Mouse (Mus musculus) forebrain, embryonic 15.5 days (tissue): ENCODE results near the gene Rnf24. TPM values are rescaled to one million over a fixed set of nuclear protein-coding genes. Genes with fewer than 3 reads are reported as not detected.
"Not testable (repeated sequence)": the region's sequence is repeated elsewhere in the genome, so short reads cannot be mapped to it uniquely, and the experiment has no call there.

ENCODE experiments used
- ATAC-seq: fragments of 200-750 bp; cut with Nextera tagmentation; replicated peaks from 2 replicates; pipeline ENCODE4 v1.8.0; 2017; ENCODE audit warnings: mild to moderate bottlenecking, moderate TSS enrichment, moderate library complexity
- H3K27ac ChIP-seq: fragments of 300-500 bp; sonication (generic); replicated peaks from 2 replicates; pipeline ENCODE4 v1.5.1; 2015; ENCODE audit warnings: mild to moderate bottlenecking, inconsistent platforms
- H3K27me3 ChIP-seq: fragments of 300-500 bp; sonication (generic); 2 replicates; pipeline ENCODE4 v1.6.1; 2015; ENCODE audit warnings: inconsistent platforms
- H3K36me3 ChIP-seq: fragments of 300-500 bp; sonication (generic); 2 replicates; pipeline ENCODE4 v1.6.1; 2015; ENCODE audit warnings: mild to moderate bottlenecking, inconsistent platforms
- H3K4me1 ChIP-seq: fragments of 300-500 bp; sonication (generic); 2 replicates; pipeline ENCODE4 v1.6.1; 2015; ENCODE audit warnings: inconsistent platforms
- H3K4me2 ChIP-seq: fragments of 300-500 bp; sonication (generic); replicated peaks from 2 replicates; pipeline ENCODE4 v1.6.1; 2015; ENCODE audit warnings: mild to moderate bottlenecking, inconsistent platforms
- H3K4me3 ChIP-seq: fragments of 300-500 bp; sonication (generic); 2 replicates; pipeline ENCODE4 v1.5.1; 2015; ENCODE audit warnings: mild to moderate bottlenecking, inconsistent platforms
- H3K9ac ChIP-seq: fragments of 300-500 bp; sonication (generic); replicated peaks from 2 replicates; pipeline ENCODE4 v1.6.1; 2015; ENCODE audit warnings: mild to moderate bottlenecking, inconsistent platforms
- H3K9me3 ChIP-seq: fragments of 300-500 bp; sonication (generic); 2 replicates; pipeline ENCODE4 v1.6.1; 2016; ENCODE audit warnings: inconsistent platforms
- WGBS: fragments of 180-500 bp; shearing (Covaris S2); methylation state at CpG from one replicate; pipeline ENCODE4 v1.1.7; 2015; ENCODE audit warnings: mixed read lengths; 5-methylcytosine and 5-hydroxymethylcytosine counted together
- polyA plus RNA-seq: library from polyadenylated mRNA; unstranded; fragments of >200 nt; fragmentation: Nextera tagmentation; extraction: Ambion mirVana; gene quantifications from 2 replicates; pipeline ENCODE4 v1.2.1, GENCODE M21; 2015

Gene Rnf24
- polyA plus RNA-seq, 1 experiment from 2014 or later: 20.6 TPM

- H3K9ac ChIP-seq: no peak overlapping the region
- no peak for ATAC-seq
- 100% methylated on average over 1 of the region's 1 CpGs for WGBS
- no peak overlapping the region for H3K4me3 ChIP-seq
- H3K4me2 ChIP-seq: no peak overlapping the region
- H3K27ac ChIP-seq: no peak overlapping the region
- no peaks in the 10 kb centered on the region for H3K4me1 ChIP-seq
- H3K36me3 ChIP-seq: no peaks in the 10 kb centered on the region
- no peaks in the 10 kb centered on the region for H3K27me3 ChIP-seq
- H3K9me3 ChIP-seq: no peaks in the 10 kb centered on the region
These were observed 23.7 kb downstream of the Rnf24 start for GRCm38 (mm10) chr2:131328981-131329380.

- no peak for ATAC-seq
- Histone ChIP-seq H3K4me2 (no peak overlapping the region), H3K4me1 (no peaks in the 10 kb centered on the region), H3K9me3 (no peaks in the 10 kb centered on the region), H3K36me3 (no peaks in the 10 kb centered on the region), H3K27ac (no peak overlapping the region), H3K27me3 (no peaks in the 10 kb centered on the region), H3K9ac (no peak overlapping the region), H3K4me3 (no peak overlapping the region)
- 79% methylated on average over 3 of the region's 3 CpGs for WGBS
These were observed 26.6 kb downstream of the Rnf24 start for GRCm38 (mm10) chr2:131326044-131326443.

- 85% methylated on average over 1 of the region's 1 CpGs for WGBS
These were observed 29.0 kb downstream of the Rnf24 start for GRCm38 (mm10) chr2:131323675-131324074.

GRCm38 (mm10) chr2:131321192-131321591 lies 31.5 kb downstream of the Rnf24 start:
- 79% methylated on average over 3 of the region's 3 CpGs for WGBS
- not testable (repeated sequence) for H3K27ac ChIP-seq, H3K27me3 ChIP-seq, H3K36me3 ChIP-seq, H3K9ac ChIP-seq, H3K4me2 ChIP-seq, H3K4me1 ChIP-seq, ATAC-seq, H3K4me3 ChIP-seq, H3K9me3 ChIP-seq

More at GRCm38 (mm10) chr2:131323675-131324074, 29.0 kb downstream of the Rnf24 start:
- H3K4me2 ChIP-seq: no peak overlapping the region
- no peak for ATAC-seq
- no peak overlapping the region for H3K27ac ChIP-seq
- no peak overlapping the region for H3K4me3 ChIP-seq
- no peaks in the 10 kb centered on the region for H3K27me3 ChIP-seq
- H3K4me1 ChIP-seq: no peaks in the 10 kb centered on the region
- H3K9me3 ChIP-seq: no peaks in the 10 kb centered on the region
- no peak overlapping the region for H3K9ac ChIP-seq
- H3K36me3 ChIP-seq: no peaks in the 10 kb centered on the region

- no peak for ATAC-seq
- Histone ChIP-seq H3K4me2 (no peak overlapping the region), H3K9ac (no peak overlapping the region), H3K4me3 (no peak overlapping the region), H3K4me1 (no peaks in the 10 kb centered on the region), H3K27me3 (no peaks in the 10 kb centered on the region), H3K9me3 (no peaks in the 10 kb centered on the region; the same call in 1 of the 2 replicates), H3K27ac (no peak overlapping the region), H3K36me3 (no peaks in the 10 kb centered on the region)
- 65% methylated on average over 6 of the region's 6 CpGs for WGBS
These were observed 33.3 kb downstream of the Rnf24 start for GRCm38 (mm10) chr2:131319401-131319800.

- no peaks in the 10 kb centered on the region for H3K4me1 ChIP-seq
- peaks cover 5% of the 10 kb centered on the region for H3K36me3 ChIP-seq
- no peaks in the 10 kb centered on the region; the same call in 1 of the 2 replicates for H3K9me3 ChIP-seq
- no peak overlapping the region for H3K27ac ChIP-seq
- no peak overlapping the region for H3K9ac ChIP-seq
- H3K4me3 ChIP-seq: no peak overlapping the region
- H3K27me3 ChIP-seq: no peaks in the 10 kb centered on the region
- H3K4me2 ChIP-seq: no peak overlapping the region
- ATAC-seq: no peak; the same call in 1 of the 2 replicates
- 90% methylated on average over 2 of the region's 2 CpGs for WGBS
These were observed 36.5 kb downstream of the Rnf24 start for GRCm38 (mm10) chr2:131316167-131316566.

- H3K27ac ChIP-seq: no peak overlapping the region
- H3K9ac ChIP-seq: no peak overlapping the region
- H3K36me3 ChIP-seq: peaks cover 15% of the 10 kb centered on the region
- H3K9me3 ChIP-seq: no peaks in the 10 kb centered on the region
- 76% methylated on average over 6 of the region's 6 CpGs for WGBS
- no peak overlapping the region for H3K4me3 ChIP-seq
- no peak overlapping the region for H3K4me2 ChIP-seq
- no peaks in the 10 kb centered on the region for H3K27me3 ChIP-seq
- ATAC-seq: no peak
- H3K4me1 ChIP-seq: no peaks in the 10 kb centered on the region
These were observed 43.4 kb downstream of the Rnf24 start for GRCm38 (mm10) chr2:131309296-131309695.

- Histone ChIP-seq H3K4me2 (no peak overlapping the region), H3K4me1 (no peaks in the 10 kb centered on the region), H3K9ac (no peak overlapping the region), H3K36me3 (peaks cover 29% of the 10 kb centered on the region), H3K4me3 (no peak overlapping the region), H3K27me3 (no peaks in the 10 kb centered on the region), H3K27ac (no peak overlapping the region), H3K9me3 (no peaks in the 10 kb centered on the region)
- no peak for ATAC-seq
- 83% methylated on average over 2 of the region's 2 CpGs for WGBS
These were observed 44.9 kb downstream of the Rnf24 start for GRCm38 (mm10) chr2:131307822-131308221.

- no peak for ATAC-seq
- no peak overlapping the region for H3K4me2 ChIP-seq
- H3K36me3 ChIP-seq: peaks cover 30% of the 10 kb centered on the region
- no peak overlapping the region for H3K27ac ChIP-seq
- 87% methylated on average over 5 of the region's 5 CpGs for WGBS
- no peak overlapping the region for H3K4me3 ChIP-seq
- H3K4me1 ChIP-seq: no peaks in the 10 kb centered on the region
- no peaks in the 10 kb centered on the region for H3K27me3 ChIP-seq
- H3K9ac ChIP-seq: no peak overlapping the region
- no peaks in the 10 kb centered on the region for H3K9me3 ChIP-seq
These were observed 45.3 kb downstream of the Rnf24 start for GRCm38 (mm10) chr2:131307391-131307790.

- H3K4me1 ChIP-seq, H3K4me3 ChIP-seq, H3K4me2 ChIP-seq, ATAC-seq, H3K27ac ChIP-seq, H3K27me3 ChIP-seq, H3K9me3 ChIP-seq, H3K9ac ChIP-seq: not testable (repeated sequence)
- 68% methylated on average over 1 of the region's 1 CpGs for WGBS
- peaks cover 23% of the 10 kb centered on the region for H3K36me3 ChIP-seq
These were observed 47.5 kb downstream of the Rnf24 start for GRCm38 (mm10) chr2:131305226-131305625.

GRCm38 (mm10) chr2:131304497-131304896 lies 48.2 kb downstream of the Rnf24 start:
- peaks cover 23% of the 10 kb centered on the region for H3K36me3 ChIP-seq
- H3K9ac ChIP-seq: no peak overlapping the region
- no peaks in the 10 kb centered on the region for H3K27me3 ChIP-seq
- no peak overlapping the region for H3K4me2 ChIP-seq
- H3K4me1 ChIP-seq: no peaks in the 10 kb centered on the region
- no peak for ATAC-seq
- H3K27ac ChIP-seq: no peak overlapping the region
- no peak overlapping the region for H3K4me3 ChIP-seq
- WGBS: 88% methylated on average over 9 of the region's 9 CpGs
- H3K9me3 ChIP-seq: no peaks in the 10 kb centered on the region

- Histone ChIP-seq H3K36me3 (peaks cover 42% of the 10 kb centered on the region), H3K9me3 (no peaks in the 10 kb centered on the region), H3K27me3 (no peaks in the 10 kb centered on the region), H3K27ac (no peak overlapping the region), H3K4me1 (no peaks in the 10 kb centered on the region), H3K4me3 (no peak overlapping the region), H3K4me2 (no peak overlapping the region), H3K9ac (no peak overlapping the region)
- ATAC-seq: no peak
These were observed 51.1 kb downstream of the Rnf24 start for GRCm38 (mm10) chr2:131301635-131302034.

- peaks cover 53% of the 10 kb centered on the region for H3K36me3 ChIP-seq
These were observed 52.2 kb downstream of the Rnf24 start for GRCm38 (mm10) chr2:131300485-131300884.

More at GRCm38 (mm10) chr2:131300485-131300884, 52.2 kb downstream of the Rnf24 start:
- Histone ChIP-seq H3K4me2 (no peak overlapping the region), H3K4me3 (no peak overlapping the region), H3K4me1 (no peaks in the 10 kb centered on the region), H3K9ac (no peak overlapping the region), H3K27ac (no peak overlapping the region), H3K27me3 (no peaks in the 10 kb centered on the region), H3K9me3 (no peaks in the 10 kb centered on the region)
- WGBS: 88% methylated on average over 2 of the region's 2 CpGs
- no peak for ATAC-seq
